Mouse (Mus musculus) cerebellum, postnatal 14 days (tissue): ENCODE measurements around the gene Spsb2.

Experiments
- DNase-seq, 2 experiments: peaks; one replicate each; pipeline ENCODE4 v3.0.0; 2021; ENCODE audit warnings: mixed read lengths in 2 of 2

The Spsb2 gene

DNA sequence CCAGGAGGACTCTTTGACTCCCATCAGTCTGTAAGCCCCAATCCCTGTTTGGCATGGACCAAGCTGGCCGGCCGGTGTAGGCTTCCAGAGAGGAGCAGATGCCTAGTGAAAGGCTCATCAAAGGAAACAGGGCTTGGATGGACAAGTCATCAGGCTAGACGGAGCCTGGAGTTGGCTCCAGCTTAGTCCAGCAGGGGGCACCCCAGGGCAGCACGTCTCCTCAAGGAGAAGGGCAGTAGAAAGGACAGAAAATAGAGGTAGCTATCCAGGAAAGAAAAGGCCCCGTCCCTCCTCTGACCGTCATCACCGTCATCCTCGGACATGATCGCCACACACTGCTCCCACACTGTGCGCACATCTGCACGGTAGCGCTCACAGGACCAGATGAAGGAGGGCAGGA, 51.3 kb downstream of the Spsb2 start:
- peak; percentile 95 to 98 for DNase-seq
